Mouse (Mus musculus) hindbrain, embryonic 14.5 days (tissue): ENCODE measurements around the gene Rubcnl. TPM values are rescaled to one million over a fixed set of nuclear protein-coding genes. Genes with fewer than 3 reads are reported as not detected.

Experiments used
- polyA plus RNA-seq: library from polyadenylated mRNA; unstranded; fragments of >200 nt; fragmentation: Nextera tagmentation; extraction: Ambion mirVana; gene quantifications from 2 replicates; pipeline ENCODE4 v1.2.1, GENCODE M21; 2014

Rubcnl gene
- polyA plus RNA-seq, 1 experiment from 2014 or later, result 0.27 TPM

Other genes starting within 250 kb of the Rubcnl start
- 16.7 and 22.0 TPM in 2 replicates for gene Lrch1, start 68.2 kb upstream of the Rubcnl start, polyA plus RNA-seq
- gene Lrrc63, start 114.9 kb downstream of the Rubcnl start, polyA plus RNA-seq, result not detected in 2 replicates
- 16.3 and 16.4 TPM in 2 replicates for gene Lcp1, start 115.1 kb downstream of the Rubcnl start, polyA plus RNA-seq
- gene Cpb2, start 226.3 kb downstream of the Rubcnl start, polyA plus RNA-seq, result 0.17 TPM in 1 of 2 replicates, not detected in the other